Mouse (Mus musculus) lung, adult 18-20 months (tissue): ENCODE results near the gene Lcn8.

Experiments used
- DNase-seq, 2 experiments: peaks; one replicate each; pipeline ENCODE4 v3.0.0; 2022; ENCODE audit warnings: mixed read lengths in 2 of 2

The Lcn8 gene

GRCm38 (mm10) chr2:25652902-25653301 is at the start of gene Lcn8:
Lcn8 (plus strand) TSS chr2:25653120.
- DNase-seq: peak in 1 of 2 experiments; percentile 9

DNA sequence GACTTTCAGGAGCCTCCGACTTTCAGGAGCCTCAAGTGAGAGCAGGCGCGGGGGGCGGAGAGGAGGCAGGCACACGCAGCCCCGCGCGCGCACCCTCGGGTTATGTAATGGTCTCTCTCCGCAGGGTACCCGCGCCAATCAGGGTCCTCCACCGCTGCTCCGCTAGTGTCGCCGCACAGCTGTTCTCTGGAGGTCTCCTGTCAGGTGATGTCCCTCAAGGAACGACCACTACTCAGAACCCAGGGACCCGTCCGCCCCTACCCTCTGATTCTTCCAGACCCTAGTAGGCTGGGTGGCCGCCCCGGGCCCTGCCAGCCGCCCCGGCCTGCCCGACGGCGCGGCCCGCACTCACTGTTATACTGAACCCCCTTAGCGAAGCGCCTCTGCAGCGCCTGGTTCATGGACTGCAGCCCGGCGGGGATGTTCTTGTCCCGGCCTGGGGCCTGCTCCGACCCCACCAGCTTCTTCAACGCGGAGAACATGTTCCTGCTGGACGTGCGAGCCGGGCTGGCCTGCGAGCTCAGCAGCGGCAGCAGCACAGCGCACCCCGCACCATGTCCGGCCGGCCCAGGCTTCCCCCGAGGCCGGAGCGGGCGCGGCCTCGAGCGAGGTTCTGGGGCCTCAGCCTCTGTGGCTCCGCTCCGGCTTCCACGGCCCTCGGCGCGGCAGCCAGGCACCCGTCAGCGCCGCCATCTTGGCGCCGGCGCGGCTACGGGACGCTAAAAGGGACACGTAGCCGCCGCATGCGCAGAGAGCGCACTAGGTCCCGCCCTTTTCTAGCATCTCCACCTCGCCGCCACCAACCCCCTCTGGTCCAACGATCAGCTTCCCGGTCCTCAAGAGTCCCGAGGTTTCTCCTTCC is 44.9 kb upstream of the Lcn8 start, which contains the start of gene Rabl6:
Gene Rabl6, minus strand, starts transcription at position 761 of the 862 bp plus-strand sequence.
- peak; percentile 87 to 88 for DNase-seq

GRCm38 (mm10) chr2:25608671-25609070 is 44.2 kb upstream of the Lcn8 start:
- no peak for DNase-seq

DNA sequence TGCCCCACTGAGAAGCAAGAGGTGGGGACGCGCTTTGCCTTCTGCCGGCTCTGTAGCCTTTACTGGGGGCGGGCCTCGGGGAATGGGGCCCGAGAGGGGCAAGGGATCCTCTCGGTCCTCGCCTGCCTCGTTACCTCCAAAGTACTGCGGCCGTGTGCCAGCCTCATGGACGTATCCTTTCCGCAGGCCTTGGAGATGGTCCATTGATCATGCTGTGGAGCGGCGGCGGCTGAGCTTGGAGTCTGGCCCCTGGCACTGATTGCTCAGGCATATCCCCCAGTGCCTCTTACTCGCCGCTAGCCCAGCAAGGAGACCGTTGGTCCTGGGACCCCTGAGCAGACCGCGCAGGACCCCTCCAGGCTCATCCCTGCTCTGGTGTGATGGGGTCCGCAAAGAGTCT is 36.5 kb upstream of the Lcn8 start:
- DNase-seq: no peak

- DNase-seq: no peak
These were observed 35.3 kb upstream of the Lcn8 start, which contains the start of gene Ccdc183 for GRCm38 (mm10) chr2:25617578-25617977. Ccdc183 (minus strand) TSS chr2:25617678.

DNA sequence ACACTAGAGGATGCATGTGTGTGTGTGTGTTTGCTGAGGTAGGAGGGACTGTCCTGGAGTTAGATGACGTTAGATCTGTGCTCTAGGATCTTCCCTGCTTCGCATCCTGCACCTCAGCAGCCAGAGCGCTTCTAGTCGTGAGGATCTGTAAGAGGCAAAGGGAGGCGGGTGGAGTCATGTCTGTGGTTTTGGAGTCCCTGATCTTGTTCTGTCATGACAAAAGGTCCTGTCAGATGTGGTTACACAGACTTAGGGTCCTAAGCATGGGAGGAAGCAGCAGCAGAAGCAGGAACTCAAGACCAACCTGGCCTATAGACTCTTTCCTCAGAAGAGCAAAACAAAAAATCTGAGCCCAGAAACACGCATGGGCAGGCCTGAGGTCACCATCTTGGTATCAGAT is 32.5 kb upstream of the Lcn8 start:
- no peak for DNase-seq

GRCm38 (mm10) chr2:25620852-25621228 is 32.1 kb upstream of the Lcn8 start:
- DNase-seq: no peak

GRCm38 (mm10) chr2:25621229-25622200 is 31.4 kb upstream of the Lcn8 start, which contains the start of gene Tmem141:
Tmem141 (minus strand) TSS chr2:25622005.
- peak; percentile 93 to 96 for DNase-seq

DNA sequence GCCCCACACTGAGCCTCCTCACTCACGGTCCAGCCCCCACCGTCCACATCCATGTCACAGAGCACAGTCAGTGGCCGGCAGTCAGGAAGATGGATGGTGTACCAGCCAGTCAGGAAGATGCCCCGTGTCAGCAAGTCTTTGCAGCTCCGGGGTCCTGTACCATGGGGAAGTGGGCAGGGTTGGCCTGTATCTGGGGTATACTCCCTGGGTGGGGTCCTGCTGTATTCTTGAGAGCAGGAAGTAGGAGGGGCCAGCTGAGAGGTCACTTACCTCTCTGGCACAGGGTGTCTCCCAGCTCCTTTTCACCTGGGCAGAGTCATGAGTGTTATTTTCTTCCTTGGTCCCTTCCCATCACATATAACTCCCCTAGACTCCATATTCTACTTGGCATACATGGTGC is 26.9 kb upstream of the Lcn8 start:
- no peak for DNase-seq

DNA sequence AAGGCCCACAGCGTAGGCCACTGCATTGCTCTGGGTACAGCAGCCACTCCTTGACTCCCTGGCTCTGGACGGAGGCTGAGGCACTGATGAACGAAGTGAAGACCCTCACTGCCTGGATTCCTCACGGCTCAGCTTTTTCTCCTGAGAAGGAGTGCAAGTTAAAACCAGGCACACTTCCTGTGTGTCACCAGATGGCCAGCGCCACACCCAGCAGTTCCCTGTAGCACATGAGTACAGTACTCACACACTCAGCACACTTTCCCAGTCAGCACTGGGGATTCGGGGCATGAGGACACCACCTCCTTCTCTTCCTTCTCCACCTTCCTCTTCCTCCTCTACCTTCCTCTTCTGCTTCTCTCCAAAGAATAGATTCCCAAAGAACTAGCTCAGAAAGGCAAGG is 25.1 kb upstream of the Lcn8 start, which contains the start of gene Fcna:
Gene Fcna, minus strand, starts transcription at position 220 of the 400 bp plus-strand sequence.
- DNase-seq: no peak

GRCm38 (mm10) chr2:25628738-25629137 is 24.2 kb upstream of the Lcn8 start:
- no peak for DNase-seq

DNA sequence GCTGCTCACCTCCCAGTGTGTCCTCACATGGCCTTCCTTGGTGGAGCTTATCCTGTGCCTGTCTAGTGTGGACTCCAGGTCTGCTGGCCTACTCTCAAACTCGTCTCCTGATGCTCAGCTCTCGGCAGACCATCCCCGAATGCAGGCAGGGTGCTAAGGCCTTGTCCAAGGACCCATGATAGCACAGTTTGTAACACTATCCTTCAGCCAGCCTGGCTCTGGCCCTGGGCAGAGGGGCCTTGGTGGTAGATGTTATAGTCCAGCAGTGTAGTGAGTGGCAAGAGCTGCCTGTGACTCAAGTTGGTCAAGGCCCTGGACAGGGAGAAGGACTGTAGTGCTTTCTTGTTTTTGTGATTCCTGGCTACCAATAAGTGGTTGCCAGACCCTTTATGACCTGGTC is 19.3 kb upstream of the Lcn8 start:
- DNase-seq: no peak

GRCm38 (mm10) chr2:25634046-25634445 is 18.9 kb upstream of the Lcn8 start:
- DNase-seq: no peak

DNA sequence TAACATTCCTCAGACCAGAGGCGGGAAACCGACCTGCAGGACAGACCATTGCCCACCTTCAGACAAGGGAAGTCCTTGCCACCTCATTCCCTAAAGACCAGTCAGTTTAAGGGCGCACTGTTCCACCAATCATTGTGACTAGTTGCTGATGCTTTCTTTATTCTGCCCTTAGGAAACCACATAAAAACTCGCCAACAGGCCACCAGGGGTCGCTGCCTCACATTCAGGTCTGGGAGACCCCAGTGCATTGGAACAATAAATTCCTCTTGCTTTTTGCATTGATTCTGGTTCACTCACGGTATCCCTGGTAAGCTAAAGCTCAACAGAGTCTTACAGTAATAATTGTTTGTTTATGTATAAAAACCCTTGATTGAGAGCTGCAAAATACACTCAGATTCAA is 13.0 kb upstream of the Lcn8 start:
- peak; percentile 14 to 15 for DNase-seq

GRCm38 (mm10) chr2:25654502-25654901 is 1.6 kb downstream of the Lcn8 start:
- DNase-seq: no peak

- DNase-seq: peak; percentile 12 to 32
These were observed 3.8 kb downstream of the Lcn8 start for GRCm38 (mm10) chr2:25656691-25657090.

GRCm38 (mm10) chr2:25657246-25657645 is 4.3 kb downstream of the Lcn8 start:
- no peak for DNase-seq

DNA sequence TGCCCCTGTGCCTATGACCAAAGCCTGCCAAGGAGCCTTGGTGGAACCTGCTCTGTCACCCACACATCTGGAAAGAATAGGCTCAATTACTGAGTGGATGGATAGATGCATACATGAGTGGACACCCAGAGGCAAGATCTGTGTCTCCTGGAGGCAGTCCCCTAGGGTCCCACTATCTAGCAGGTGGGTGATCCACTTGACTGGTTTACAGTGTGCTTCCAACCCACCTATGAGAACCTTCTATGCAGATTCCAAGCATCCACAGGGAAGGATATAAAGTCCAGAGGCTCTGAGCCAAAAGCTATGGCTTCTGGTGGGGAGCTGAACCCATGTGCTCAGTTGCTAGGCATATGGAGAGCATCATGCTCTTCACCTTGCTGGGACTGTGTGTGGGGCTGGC is 4.7 kb downstream of the Lcn8 start, which contains the start of gene Lcn5:
Gene Lcn5, plus strand, starts transcription at position 301 of the 400 bp plus-strand sequence.
- no peak for DNase-seq

GRCm38 (mm10) chr2:25660279-25660678 is 7.4 kb downstream of the Lcn8 start:
- no peak for DNase-seq

DNA sequence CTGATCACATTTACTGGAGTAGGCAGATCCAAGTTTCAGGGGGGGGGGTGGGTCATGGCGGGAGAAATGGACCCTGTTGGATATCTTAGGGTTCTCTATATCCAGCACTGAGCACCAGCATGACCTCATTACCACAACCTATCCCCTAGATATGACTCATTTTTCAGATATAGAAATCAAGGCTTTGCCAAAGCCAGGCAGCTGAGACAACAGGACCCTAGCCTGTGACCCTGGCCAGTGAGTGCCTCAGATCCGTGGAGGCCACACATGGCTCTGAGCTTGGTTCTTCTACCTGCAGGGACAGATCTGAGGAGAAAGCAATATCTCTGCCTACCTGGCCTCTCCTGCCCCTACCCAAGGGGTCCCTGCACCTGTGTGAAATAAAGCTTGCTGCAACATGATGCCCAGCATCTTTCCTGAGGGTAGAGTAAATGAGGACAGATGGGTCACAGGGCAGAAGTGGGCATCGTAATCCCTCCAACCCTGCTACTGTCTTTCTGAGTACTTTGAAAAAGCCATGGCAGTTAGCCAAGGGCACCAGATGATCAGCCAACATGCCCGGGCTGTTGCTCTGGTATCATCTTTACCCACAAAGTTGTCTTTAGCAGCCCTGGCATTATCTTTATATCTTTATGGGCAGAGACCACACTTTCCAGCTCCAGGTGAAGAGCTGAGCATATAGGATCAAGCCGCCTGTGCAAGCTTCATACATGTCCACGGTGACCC is 8.5 kb downstream of the Lcn8 start:
- DNase-seq: no peak

DNA sequence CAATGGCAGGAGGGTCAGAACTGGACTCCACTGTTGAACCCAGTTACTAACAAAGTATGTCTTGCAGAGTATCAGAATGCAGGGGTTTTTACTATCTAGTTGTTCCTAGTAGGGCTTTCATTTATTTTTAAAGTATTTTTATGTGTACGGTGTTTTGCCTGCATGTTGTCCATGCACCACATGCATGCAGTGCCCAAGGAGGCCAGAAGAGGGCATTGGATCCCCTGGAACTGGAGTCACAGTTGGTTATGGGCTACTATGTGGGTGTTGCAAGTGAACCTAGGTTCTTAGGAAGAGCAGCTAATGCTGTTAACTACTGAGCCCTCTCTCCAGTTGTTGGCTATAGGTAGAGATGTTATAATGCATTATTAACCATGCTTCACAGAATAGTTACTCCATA is 10.6 kb downstream of the Lcn8 start:
- peak; percentile 18 to 27 for DNase-seq

GRCm38 (mm10) chr2:25664125-25664524 is 11.2 kb downstream of the Lcn8 start:
- DNase-seq: no peak
